Mouse (Mus musculus) midbrain, embryonic 14.5 days (tissue): ENCODE data around the gene Bsph2. TPM values are rescaled to one million over a fixed set of nuclear protein-coding genes. Genes with fewer than 3 reads are reported as not detected.

Experiments
- ATAC-seq: fragments of 200-750 bp; cut with Nextera tagmentation; 2 replicates; pipeline ENCODE4 v1.8.0; 2017; ENCODE audit warnings: moderate number of reproducible peaks, moderate library complexity; ENCODE audit not compliant: low FRiP score, low TSS enrichment
- DNase-seq: peaks from one replicate; pipeline ENCODE4 v3.0.0-alpha.2; 2015
- H3K27ac ChIP-seq: fragments of 300-500 bp; sonication (generic); replicated peaks from 2 replicates; pipeline ENCODE4 v1.5.1; 2014; ENCODE audit warnings: mild to moderate bottlenecking, low read depth, low read length, moderate library complexity
- H3K27me3 ChIP-seq: fragments of 300-500 bp; sonication (generic); 2 replicates; pipeline ENCODE4 v1.6.1; 2014; ENCODE audit warnings: low read length, control low read depth, mixed read lengths; ENCODE audit not compliant: control insufficient read depth, insufficient read depth
- H3K36me3 ChIP-seq: fragments of 300-500 bp; sonication (generic); 2 replicates; pipeline ENCODE4 v1.6.1; 2014; ENCODE audit warnings: low read length, control low read depth; ENCODE audit not compliant: control insufficient read depth, insufficient read depth
- H3K4me1 ChIP-seq: fragments of 300-500 bp; sonication (generic); 2 replicates; pipeline ENCODE4 v1.6.1; 2014; ENCODE audit warnings: mild to moderate bottlenecking, antibody characterized with exemption, low read length, control low read depth; ENCODE audit not compliant: control insufficient read depth, insufficient read depth
- H3K4me2 ChIP-seq: fragments of 300-500 bp; sonication (generic); 2 replicates; pipeline ENCODE4 v1.6.1; 2014; ENCODE audit warnings: mild to moderate bottlenecking, low read length, moderate library complexity
- H3K4me3 ChIP-seq: fragments of 300-500 bp; sonication (generic); replicated peaks from 2 replicates; pipeline ENCODE4 v1.5.1; 2014; ENCODE audit warnings: low read depth, low read length
- H3K9ac ChIP-seq: fragments of 300-500 bp; sonication (generic); replicated peaks from 2 replicates; pipeline ENCODE4 v1.6.1; 2014; ENCODE audit warnings: mild to moderate bottlenecking, low read length, moderate library complexity
- H3K9me3 ChIP-seq: fragments of 300-500 bp; sonication (generic); 2 replicates; pipeline ENCODE4 v1.6.1; 2016; ENCODE audit warnings: low read length, control low read depth, mixed read lengths; ENCODE audit not compliant: control insufficient read depth
- WGBS: fragments of 180-500 bp; shearing (Covaris S2); extraction: QIAGEN DNeasy Blood & Tissue Kit; methylation state at CpG from one replicate; pipeline ENCODE4 v1.1.7; 2014; 5-methylcytosine and 5-hydroxymethylcytosine counted together
- polyA plus RNA-seq: library from polyadenylated mRNA; unstranded; fragments of >200 nt; fragmentation: Nextera tagmentation; extraction: Ambion mirVana; gene quantifications from 2 replicates; pipeline ENCODE4 v1.2.1, GENCODE M21; 2014

Bsph2 gene
- polyA plus RNA-seq = not detected in 2 replicates

DNA sequence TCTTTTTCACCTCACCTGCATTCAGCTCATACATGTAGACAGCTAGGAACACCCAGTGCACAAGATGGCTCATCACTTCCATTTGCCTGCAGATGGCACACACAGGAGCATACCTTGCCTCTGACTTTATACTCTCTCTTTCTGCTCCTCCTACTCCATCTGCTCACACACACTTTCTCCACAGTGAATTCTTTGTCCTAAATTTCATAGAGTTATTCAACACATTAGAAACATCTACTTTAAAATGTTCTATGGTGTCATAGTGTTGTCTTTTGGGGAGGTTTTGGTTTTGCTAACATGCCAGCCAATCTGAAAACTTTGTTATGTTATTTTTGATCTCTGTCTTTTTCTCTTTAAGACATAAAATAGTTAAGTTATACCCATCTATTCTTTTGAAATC is at the start of gene Bsph2:
TSS of gene Bsph2 (minus strand) at position 101 of the 400 bp plus-strand sequence.
- H3K9ac ChIP-seq = no peak within 1 kb of the TSS
- no peak for DNase-seq
- no peak within 1 kb of the TSS for H3K27ac ChIP-seq
- H3K4me2 ChIP-seq = no peak within 1 kb of the TSS
- H3K9me3 ChIP-seq = peaks cover 19% of the 10 kb centered on the region
- ATAC-seq = no peak
- H3K27me3 ChIP-seq = no peaks in the 10 kb centered on the region
- no peak within 1 kb of the TSS for H3K4me3 ChIP-seq
- no peaks in the 10 kb centered on the region for H3K4me1 ChIP-seq
- no peaks in the 10 kb centered on the region for H3K36me3 ChIP-seq

- Histone ChIP-seq H3K9me3 (peaks cover 21% of the 10 kb centered on the region), H3K4me2 (no peak overlapping the region), H3K4me3 (no peak overlapping the region), H3K27ac (no peak overlapping the region), H3K9ac (no peak overlapping the region), H3K27me3 (no peaks in the 10 kb centered on the region), H3K36me3 (no peaks in the 10 kb centered on the region), H3K4me1 (no peaks in the 10 kb centered on the region)
- 71% methylated on average over 1 of the region's 1 CpGs for WGBS
- ATAC-seq (no peak), DNase-seq (no peak)
These were observed 59.3 kb downstream of the Bsph2 start for GRCm38 (mm10) chr7:13511539-13511938.

Other genes starting within 250 kb of the Bsph2 start
- gene Pla2g4c, start 246.4 kb downstream of the Bsph2 start, polyA plus RNA-seq = 0.51 and 1.5 TPM in 2 replicates
- not detected in 2 replicates for gene Cabp5, start 172.9 kb downstream of the Bsph2 start, polyA plus RNA-seq
- gene Bsph1, start 120.2 kb downstream of the Bsph2 start, polyA plus RNA-seq = not detected in 2 replicates
- not detected in 2 replicates for gene Sult2a5, start 52.9 kb upstream of the Bsph2 start, polyA plus RNA-seq
- not detected in 2 replicates for gene Sult2a2, start 162.4 kb upstream of the Bsph2 start, polyA plus RNA-seq